45 mouse cellular contexts compared by ENCODE assay signal in genomic region chr2:180743321-180743720, GRCm38 (mm10). TPM values are rescaled to one million over a fixed set of nuclear protein-coding genes. Genes with fewer than 3 reads are reported as not detected.
"Had no signal": no experiment of that assay in that cellular context is flagged by ENCODE, and none has a peak within 500 bp of the region (broad histone marks: within the 10 kb centered on the region; RNA-seq: fewer than 3 reads in every experiment).

No protein-coding gene starts in this region.

- H3K27ac ChIP-seq: heart, embryonic 10.5 days; heart, embryonic 13.5 days; heart, embryonic 15.5 days; hindbrain, embryonic 10.5 days; hindbrain, embryonic 12.5 days; hindbrain, embryonic 13.5 days; hindbrain, embryonic 15.5 days; hindbrain, postnatal 0 days; intestine, embryonic 15.5 days; kidney, embryonic 15.5 days; kidney, postnatal 0 days; layer of hippocampus, adult 2 months; left cerebral cortex, adult 2 months had no signal

- H3K27me3 ChIP-seq: hindbrain, embryonic 12.5 days; hindbrain, embryonic 15.5 days had no signal

- H3K4me2 ChIP-seq: heart, embryonic 11.5 days; heart, embryonic 12.5 days; heart, embryonic 13.5 days; heart, embryonic 15.5 days; hindbrain, embryonic 12.5 days; hindbrain, embryonic 13.5 days; hindbrain, embryonic 15.5 days; intestine, embryonic 15.5 days; kidney, embryonic 15.5 days had no signal

- ATAC-seq: hindbrain, embryonic 16.5 days; hindbrain, postnatal 0 days; inflammation-experienced regulatory T-cells, adult 6 months; intestine, embryonic 15.5 days; intestine, embryonic 16.5 days; intestine, postnatal 0 days had no signal

- H3K9me3 ChIP-seq: heart, embryonic 10.5 days; heart, embryonic 12.5 days; heart, embryonic 13.5 days; heart, embryonic 15.5 days; hindbrain, embryonic 10.5 days; hindbrain, embryonic 12.5 days; hindbrain, embryonic 13.5 days; hindbrain, embryonic 15.5 days; intestine, embryonic 15.5 days; kidney, embryonic 15.5 days had no signal

- H3K4me1 ChIP-seq: heart, embryonic 10.5 days; heart, embryonic 12.5 days; heart, embryonic 13.5 days; heart, embryonic 15.5 days; intestine, embryonic 15.5 days; kidney, embryonic 15.5 days had no signal

- H3K9ac ChIP-seq: heart, embryonic 12.5 days; heart, embryonic 13.5 days; heart, embryonic 15.5 days; hindbrain, embryonic 12.5 days; hindbrain, embryonic 13.5 days; hindbrain, embryonic 15.5 days; intestine, embryonic 15.5 days; kidney, embryonic 15.5 days had no signal

- H3K36me3 ChIP-seq: heart, embryonic 10.5 days; heart, embryonic 12.5 days; heart, embryonic 13.5 days; heart, embryonic 15.5 days; hindbrain, embryonic 10.5 days; hindbrain, embryonic 12.5 days; hindbrain, embryonic 13.5 days; hindbrain, embryonic 15.5 days; intestine, embryonic 15.5 days; kidney, embryonic 15.5 days had no signal

- DNase-seq: heart, postnatal 10 days; heart, postnatal 14 days; heart, postnatal 36 days; heart, postnatal 4 days; kidney, adult 11 months; kidney, adult 18-20 months; kidney, adult 2 months; kidney, adult 8-10 months; kidney, adult 9 months; kidney, postnatal 10 days; kidney, postnatal 14 days; kidney, postnatal 4 days; layer of hippocampus, adult 9-11 months; layer of hippocampus, postnatal 36 days had no signal

- H3K4me3 ChIP-seq: heart, embryonic 10.5 days; heart, embryonic 12.5 days; heart, embryonic 13.5 days; heart, embryonic 15.5 days; hindbrain, embryonic 10.5 days; hindbrain, embryonic 12.5 days; hindbrain, embryonic 13.5 days; hindbrain, embryonic 15.5 days; intestine, embryonic 15.5 days; kidney, embryonic 15.5 days; layer of hippocampus, adult 2 months; left cerebral cortex, adult 2 months had no signal

RNA-seq across cellular contexts. Expression of gene Bhlhe23, which starts 33.4 kb away (rescaled TPM):
- total RNA-seq: heart, postnatal 10 days; heart, postnatal 14 days; heart, postnatal 25 days; heart, postnatal 36 days; heart, postnatal 4 days; hematopoietic stem cell, adult 5-6 weeks; layer of hippocampus, adult 18-20 months; layer of hippocampus, adult 2 months; layer of hippocampus, adult 8-10 months; layer of hippocampus, postnatal 25 days; layer of hippocampus, postnatal 36 days; left cerebral cortex, adult 2 months had no signal
- polyA plus RNA-seq: heart, embryonic 11.5 days; heart, embryonic 12.5 days; heart, embryonic 13.5 days; heart, embryonic 14.5 days; heart, embryonic 15.5 days; heart, embryonic 16.5 days; heart, postnatal 0 days; inflammation-experienced regulatory T-cells, adult 6 months; intestine, embryonic 14.5 days; intestine, embryonic 15.5 days; intestine, embryonic 16.5 days; intestine, postnatal 0 days; kidney, adult 2 months; kidney, embryonic 14.5 days; kidney, embryonic 15.5 days; kidney, embryonic 16.5 days; kidney, postnatal 0 days; large intestine, adult 2 months had no signal
